Mouse (Mus musculus) layer of hippocampus, adult 2 months (tissue): ENCODE measurements around the gene Tcl1b3. TPM values are rescaled to one million over a fixed set of nuclear protein-coding genes. Genes with fewer than 3 reads are reported as not detected.
"Not testable (repeated sequence)": the region's sequence is repeated elsewhere in the genome, so short reads cannot be mapped to it uniquely, and the experiment has no call there.

ENCODE experiments used
- DNase-seq, 2 experiments: peaks; one replicate each; pipeline ENCODE4 v3.0.0; 2022; ENCODE audit warnings: low spot score in 2 of 2
- H3K27ac ChIP-seq: fragments of 200-600 bp; 2 replicates; pipeline ENCODE4 v1.8.1; 2022
- H3K4me3 ChIP-seq: fragments of 200-600 bp; 2 replicates; pipeline ENCODE4 v1.8.1; 2022; ENCODE audit warnings: mild to moderate bottlenecking
- CTCF ChIP-seq: fragments of 200-600 bp; conservative IDR thresholded peaks from 2 replicates; pipeline ENCODE4 v1.8.1; 2022; ENCODE audit warnings: antibody characterized with exemption, mild to moderate bottlenecking, moderate library complexity
- long read RNA-seq, 2 experiments: library from polyadenylated mRNA; stranded (forward); transcript quantifications; one replicate each; pipeline ENCODE4 v2.0.0; 2021; ENCODE audit warnings: borderline mapping rate in 2 of 2
- total RNA-seq, 2 experiments: library from RNA; stranded (reverse); gene quantifications; 2 replicates each; pipeline ENCODE4 v1.2.3; 2021

The Tcl1b3 gene
- not detected for total RNA-seq
- long read RNA-seq, experiment 1 = 0 reads
- long read RNA-seq, experiment 2 = 0 reads

GRCm38 (mm10) chr12:105190743-105191142 is at the start of gene Tcl1b3:
Gene Tcl1b3 (plus strand): TSS chr12:105191043.
- DNase-seq, H3K4me3 ChIP-seq, H3K27ac ChIP-seq: not testable (repeated sequence)

GRCm38 (mm10) chr12:105143096-105143495 is 47.7 kb upstream of the Tcl1b3 start:
- TF ChIP-seq CTCF = no peak
- no peak for DNase-seq
- Histone ChIP-seq H3K4me3 (no peak overlapping the region), H3K27ac (no peak overlapping the region)

GRCm38 (mm10) chr12:105144928-105145327 is 45.9 kb upstream of the Tcl1b3 start:
- not testable (repeated sequence) for DNase-seq, H3K4me3 ChIP-seq, H3K27ac ChIP-seq
- 0 out of 2 replicates have a peak, but pooled peaks have one; percentile 13 for TF ChIP-seq CTCF

- no peak for TF ChIP-seq CTCF
- H3K4me3 ChIP-seq = no peak within 1 kb of the TSS
- H3K27ac ChIP-seq = no peak within 1 kb of the TSS
- no peak for DNase-seq
These were observed 45.1 kb upstream of the Tcl1b3 start, which contains the start of gene Tcl1b2 for GRCm38 (mm10) chr12:105145714-105146113. Gene Tcl1b2 (plus strand): TSS chr12:105146014.

- not testable (repeated sequence) for DNase-seq, H3K27ac ChIP-seq, H3K4me3 ChIP-seq
These were observed 35.6 kb upstream of the Tcl1b3 start for GRCm38 (mm10) chr12:105155286-105155685.

- H3K27ac ChIP-seq = no peak overlapping the region
- TF ChIP-seq CTCF = no peak
- no peak for DNase-seq
- H3K4me3 ChIP-seq = no peak overlapping the region
These were observed 32.0 kb upstream of the Tcl1b3 start for GRCm38 (mm10) chr12:105158842-105159241.

GRCm38 (mm10) chr12:105159390-105159789 is 31.5 kb upstream of the Tcl1b3 start, which contains the start of gene Tcl1b1:
Gene Tcl1b1 (plus strand): TSS chr12:105159690.
- no peak for DNase-seq
- TF ChIP-seq CTCF = no peak
- no peak within 1 kb of the TSS for H3K27ac ChIP-seq
- no peak within 1 kb of the TSS for H3K4me3 ChIP-seq

GRCm38 (mm10) chr12:105166734-105167133 is 24.1 kb upstream of the Tcl1b3 start:
- H3K4me3 ChIP-seq = no peak overlapping the region
- no peak for DNase-seq
- TF ChIP-seq CTCF = no peak
- no peak overlapping the region for H3K27ac ChIP-seq

- Histone ChIP-seq H3K27ac (no peak overlapping the region), H3K4me3 (no peak overlapping the region)
- no peak for DNase-seq
- TF ChIP-seq CTCF = no peak
These were observed 17.5 kb upstream of the Tcl1b3 start for GRCm38 (mm10) chr12:105173366-105173765.

- not testable (repeated sequence) for H3K27ac ChIP-seq, H3K4me3 ChIP-seq
- peak; percentile 66 for TF ChIP-seq CTCF
- peak; percentile 13 to 73 for DNase-seq
These were observed 16.5 kb upstream of the Tcl1b3 start for GRCm38 (mm10) chr12:105174318-105174717.

GRCm38 (mm10) chr12:105176044-105176443 is 14.8 kb upstream of the Tcl1b3 start, which contains the start of gene Tcl1b5:
Gene Tcl1b5 (plus strand): TSS chr12:105176344.
- H3K4me3 ChIP-seq, H3K27ac ChIP-seq, DNase-seq: not testable (repeated sequence)

- not testable (repeated sequence) for H3K4me3 ChIP-seq, DNase-seq, H3K27ac ChIP-seq
These were observed 9.7 kb upstream of the Tcl1b3 start for GRCm38 (mm10) chr12:105181040-105181644.

- peak; percentile 66 for TF ChIP-seq CTCF
- not testable (repeated sequence) for H3K4me3 ChIP-seq, H3K27ac ChIP-seq
- DNase-seq = peak in 1 of 2 experiments; percentile 30
These were observed 1.9 kb upstream of the Tcl1b3 start for GRCm38 (mm10) chr12:105188980-105189379.

- H3K27ac ChIP-seq, H3K4me3 ChIP-seq, DNase-seq: not testable (repeated sequence)
These were observed 9.0 kb downstream of the Tcl1b3 start for GRCm38 (mm10) chr12:105199684-105200497.

GRCm38 (mm10) chr12:105201657-105202056 is 10.8 kb downstream of the Tcl1b3 start, which contains the start of gene Tcl1b4:
Gene Tcl1b4 (plus strand): TSS chr12:105201957.
- not testable (repeated sequence) for DNase-seq, H3K4me3 ChIP-seq, H3K27ac ChIP-seq
